Mouse (Mus musculus): ENCODE measurements around the gene Galntl6.
A peak's percentile ranks its signal among the peaks of the same experiment; 100 is the strongest.

Galntl6 gene

GRCm38 (mm10) chr8:58258577-58259315, 653.7 kb downstream of the Galntl6 start:
- no peak for DNase-seq (ENCODE audit: low read depth, low spot score)

- no peak for DNase-seq (ENCODE audit: low read depth, low spot score)
Observed at GRCm38 (mm10) chr8:58253620-58254019, 658.8 kb downstream of the Galntl6 start.

GRCm38 (mm10) chr8:58244830-58245229, 667.6 kb downstream of the Galntl6 start:
- no peak for DNase-seq (ENCODE audit: low read depth, low spot score)

- no peak for DNase-seq (ENCODE audit: low read depth, low spot score)
Observed at GRCm38 (mm10) chr8:58234220-58234619, 678.2 kb downstream of the Galntl6 start.

GRCm38 (mm10) chr8:58228725-58229124, 683.7 kb downstream of the Galntl6 start:
- DNase-seq (ENCODE audit: low read depth, low spot score) = no peak

GRCm38 (mm10) chr8:58217885-58218284, 694.6 kb downstream of the Galntl6 start:
- no peak for DNase-seq (ENCODE audit: low read depth, low spot score)

GRCm38 (mm10) chr8:58189694-58190093, 722.7 kb downstream of the Galntl6 start:
- no peak for DNase-seq (ENCODE audit: low read depth, low spot score)

GRCm38 (mm10) chr8:58146961-58147360, 765.5 kb downstream of the Galntl6 start:
- DNase-seq (ENCODE audit: low read depth, low spot score) = peak; percentile 17

GRCm38 (mm10) chr8:58086733-58087132, 825.7 kb downstream of the Galntl6 start:
- DNase-seq (ENCODE audit: low read depth, low spot score) = no peak

- DNase-seq (ENCODE audit: low read depth, low spot score) = no peak
Observed at GRCm38 (mm10) chr8:58084931-58085330, 827.5 kb downstream of the Galntl6 start.

- DNase-seq (ENCODE audit: low read depth, low spot score) = no peak
Observed at GRCm38 (mm10) chr8:58081715-58082114, 830.7 kb downstream of the Galntl6 start.

GRCm38 (mm10) chr8:58074611-58075010, 837.8 kb downstream of the Galntl6 start:
- no peak for DNase-seq (ENCODE audit: low read depth, low spot score)

GRCm38 (mm10) chr8:58073733-58074132, 838.7 kb downstream of the Galntl6 start:
- no peak for DNase-seq (ENCODE audit: low read depth, low spot score)

- DNase-seq (ENCODE audit: low read depth, low spot score) = no peak
Observed at GRCm38 (mm10) chr8:58032271-58032670, 880.2 kb downstream of the Galntl6 start.

GRCm38 (mm10) chr8:58025558-58025957, 886.9 kb downstream of the Galntl6 start:
- no peak for DNase-seq (ENCODE audit: low read depth, low spot score)

- no peak for DNase-seq (ENCODE audit: low read depth, low spot score)
Observed at GRCm38 (mm10) chr8:58025094-58025493, 887.3 kb downstream of the Galntl6 start.

- no peak for DNase-seq (ENCODE audit: low read depth, low spot score)
Observed at GRCm38 (mm10) chr8:58023426-58024176, 888.8 kb downstream of the Galntl6 start.

- no peak for DNase-seq (ENCODE audit: low read depth, low spot score)
Observed at GRCm38 (mm10) chr8:57989428-57990171, 922.8 kb downstream of the Galntl6 start.

- DNase-seq (ENCODE audit: low read depth, low spot score) = no peak
Observed at GRCm38 (mm10) chr8:57977372-57977771, 935.1 kb downstream of the Galntl6 start.

- no peak for DNase-seq (ENCODE audit: low read depth, low spot score)
Observed at GRCm38 (mm10) chr8:57974093-57974492, 938.3 kb downstream of the Galntl6 start.

- no peak for DNase-seq (ENCODE audit: low read depth, low spot score)
Observed at GRCm38 (mm10) chr8:57972832-57973231, 939.6 kb downstream of the Galntl6 start.

GRCm38 (mm10) chr8:57966676-57967075, 945.8 kb downstream of the Galntl6 start:
- no peak for DNase-seq (ENCODE audit: low read depth, low spot score)

All from retina, postnatal 7 days (tissue).